Comparison of ENCODE assay signal across 12 mouse cellular contexts in genomic region chr19:40844731-40845130, GRCm38 (mm10).
"Had no signal": no experiment of that assay in that cellular context is flagged by ENCODE, and none has a peak within 500 bp of the region (broad histone marks: within the 10 kb centered on the region; RNA-seq: fewer than 3 reads in every experiment).

No protein-coding gene starts in this region.

- H3K9me3 ChIP-seq: limb, embryonic 10.5 days; liver, embryonic 15.5 days; lung, embryonic 15.5 days; midbrain, embryonic 12.5 days; stomach, embryonic 15.5 days had no signal

- H3K27me3 ChIP-seq: liver, embryonic 15.5 days; lung, embryonic 15.5 days; midbrain, embryonic 12.5 days; stomach, embryonic 15.5 days had no signal

- DNase-seq: kidney, adult 2 months; kidney, postnatal 25 days; right cerebral cortex, postnatal 14 days; thymus, adult 2 months; thymus, postnatal 25 days had no signal

- H3K4me2 ChIP-seq: liver, embryonic 11.5 days; liver, embryonic 15.5 days; lung, embryonic 15.5 days; midbrain, embryonic 12.5 days; stomach, embryonic 15.5 days had no signal

- H3K9ac ChIP-seq: liver, embryonic 15.5 days; lung, embryonic 15.5 days; midbrain, embryonic 12.5 days; stomach, embryonic 15.5 days had no signal

- H3K4me1 ChIP-seq: limb, embryonic 10.5 days; liver, embryonic 15.5 days; midbrain, embryonic 12.5 days; stomach, embryonic 15.5 days had no signal

- H3K27ac ChIP-seq: left cerebral cortex, adult 2 months; limb, embryonic 10.5 days; liver, embryonic 15.5 days; lung, embryonic 15.5 days; midbrain, embryonic 12.5 days; stomach, embryonic 15.5 days had no signal

- H3K4me3 ChIP-seq: left cerebral cortex, adult 2 months; limb, embryonic 10.5 days; liver, embryonic 15.5 days; lung, embryonic 15.5 days; midbrain, embryonic 12.5 days; stomach, embryonic 15.5 days had no signal
